Mouse (Mus musculus) lung, postnatal 0 days (tissue): ENCODE data around the gene Noto.

Experiments used
- CTCF ChIP-seq: IDR thresholded peaks from 2 replicates; pipeline ENCODE4 v1.5.1; 2016; ENCODE audit warnings: antibody characterized with exemption, mild to moderate bottlenecking
- EP300 ChIP-seq: IDR thresholded peaks from 2 replicates; pipeline ENCODE4 v1.6.1; 2016; ENCODE audit warnings: antibody characterized with exemption, mild to moderate bottlenecking, control low read depth

DNA sequence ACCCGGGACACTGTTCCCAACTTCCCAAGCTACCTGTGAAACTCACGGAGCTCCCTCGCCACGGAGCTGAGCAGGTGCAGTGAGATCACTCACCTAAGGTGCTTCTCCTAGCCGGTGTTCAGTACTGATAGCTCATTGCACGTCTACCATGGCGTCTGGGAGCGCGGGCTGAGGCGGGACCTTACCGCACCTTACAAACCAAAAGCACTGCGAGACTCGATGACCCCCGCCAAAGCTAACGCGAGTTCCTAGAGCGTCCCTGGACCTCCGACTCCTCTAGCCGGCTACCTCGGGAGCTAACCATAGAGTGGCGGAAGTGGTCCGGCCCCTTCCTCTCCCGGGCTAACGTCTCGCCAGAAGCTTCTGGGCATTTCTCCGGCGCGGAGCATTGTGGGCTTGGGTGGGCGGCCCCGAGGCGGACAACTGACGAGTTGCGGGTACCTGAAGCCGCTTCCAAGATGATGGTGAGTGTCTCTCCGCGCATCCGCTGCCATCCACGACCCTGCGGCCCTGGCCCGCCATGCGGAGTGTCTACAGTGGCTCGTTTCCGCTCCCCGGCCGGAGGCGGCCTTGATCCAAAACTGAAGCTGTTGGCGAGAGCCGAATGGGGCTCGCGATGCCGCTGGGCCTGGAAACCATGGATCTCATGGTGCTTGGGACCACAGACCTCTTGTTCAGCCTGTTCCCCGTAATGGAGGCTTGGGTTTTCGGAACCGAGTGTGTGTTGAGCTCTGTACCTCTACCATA, 28.2 kb downstream of the Noto start, which contains the start of gene Pradc1:
- no peak for TF ChIP-seq CTCF
- TF ChIP-seq EP300: peak; percentile 63; the same call in 1 of the 2 replicates
